Mouse (Mus musculus): ENCODE data around the gene Wnt9a.
"Not testable (repeated sequence)": the region's sequence is repeated elsewhere in the genome, so short reads cannot be mapped to it uniquely, and the experiment has no call there.

Gene Wnt9a

GRCm38 (mm10) chr11:59306461-59307421, at the start of gene Wnt9a:
Gene Wnt9a (plus strand): TSS chr11:59306928.
- DNase-seq (ENCODE audit: low read depth), result no peak

GRCm38 (mm10) chr11:59259647-59260046, 47.1 kb upstream of the Wnt9a start:
- DNase-seq (ENCODE audit: low read depth), result no peak

- no peak for DNase-seq (ENCODE audit: low read depth)
Observed at GRCm38 (mm10) chr11:59260706-59261493, 45.8 kb upstream of the Wnt9a start.

- no peak for DNase-seq (ENCODE audit: low read depth)
Observed at GRCm38 (mm10) chr11:59262308-59262707, 44.4 kb upstream of the Wnt9a start.

- no peak for DNase-seq (ENCODE audit: low read depth)
Observed at GRCm38 (mm10) chr11:59263870-59264563, 42.7 kb upstream of the Wnt9a start.

- DNase-seq (ENCODE audit: low read depth), result no peak
Observed at GRCm38 (mm10) chr11:59264593-59264992, 42.1 kb upstream of the Wnt9a start.

GRCm38 (mm10) chr11:59265154-59265813, 41.4 kb upstream of the Wnt9a start:
- DNase-seq (ENCODE audit: low read depth), result no peak

GRCm38 (mm10) chr11:59266727-59267126, 40.0 kb upstream of the Wnt9a start:
- DNase-seq (ENCODE audit: low read depth), result no peak

GRCm38 (mm10) chr11:59274184-59274583, 32.5 kb upstream of the Wnt9a start:
- DNase-seq (ENCODE audit: low read depth), result no peak

GRCm38 (mm10) chr11:59276877-59277276, 29.9 kb upstream of the Wnt9a start:
- no peak for DNase-seq (ENCODE audit: low read depth)

- DNase-seq (ENCODE audit: low read depth), result no peak
Observed at GRCm38 (mm10) chr11:59278047-59278446, 28.7 kb upstream of the Wnt9a start.

GRCm38 (mm10) chr11:59282111-59282510, 24.6 kb upstream of the Wnt9a start:
- no peak for DNase-seq (ENCODE audit: low read depth)

- no peak for DNase-seq (ENCODE audit: low read depth)
Observed at GRCm38 (mm10) chr11:59282933-59283332, 23.8 kb upstream of the Wnt9a start.

GRCm38 (mm10) chr11:59284146-59284545, 22.6 kb upstream of the Wnt9a start:
- DNase-seq (ENCODE audit: low read depth), result no peak

- no peak for DNase-seq (ENCODE audit: low read depth)
Observed at GRCm38 (mm10) chr11:59289706-59290105, 17.0 kb upstream of the Wnt9a start.

GRCm38 (mm10) chr11:59290702-59291303, 15.9 kb upstream of the Wnt9a start, which contains the start of gene Wnt3a:
Gene Wnt3a (minus strand): TSS chr11:59290752.
- no peak for DNase-seq (ENCODE audit: low read depth)

- peak; percentile 56 for DNase-seq (ENCODE audit: low read depth)
Observed at GRCm38 (mm10) chr11:59293616-59294015, 13.1 kb upstream of the Wnt9a start.

GRCm38 (mm10) chr11:59297941-59298340, 8.8 kb upstream of the Wnt9a start:
- DNase-seq (ENCODE audit: low read depth), result no peak

GRCm38 (mm10) chr11:59300185-59300584, 6.5 kb upstream of the Wnt9a start:
- DNase-seq (ENCODE audit: low read depth), result peak; percentile 45

- not testable (repeated sequence) for DNase-seq (ENCODE audit: low read depth)
Observed at GRCm38 (mm10) chr11:59301053-59301452, 5.7 kb upstream of the Wnt9a start.
